Mouse (Mus musculus): Measurements from ENCODE around the gene Ap3d1.
A peak's percentile ranks its signal among the peaks of the same experiment; 100 is the strongest.

Ap3d1 gene

GRCm38 (mm10) chr10:80665016-80665380 is 77.1 kb downstream of the Ap3d1 start:
- DNase-seq = no peak

DNA sequence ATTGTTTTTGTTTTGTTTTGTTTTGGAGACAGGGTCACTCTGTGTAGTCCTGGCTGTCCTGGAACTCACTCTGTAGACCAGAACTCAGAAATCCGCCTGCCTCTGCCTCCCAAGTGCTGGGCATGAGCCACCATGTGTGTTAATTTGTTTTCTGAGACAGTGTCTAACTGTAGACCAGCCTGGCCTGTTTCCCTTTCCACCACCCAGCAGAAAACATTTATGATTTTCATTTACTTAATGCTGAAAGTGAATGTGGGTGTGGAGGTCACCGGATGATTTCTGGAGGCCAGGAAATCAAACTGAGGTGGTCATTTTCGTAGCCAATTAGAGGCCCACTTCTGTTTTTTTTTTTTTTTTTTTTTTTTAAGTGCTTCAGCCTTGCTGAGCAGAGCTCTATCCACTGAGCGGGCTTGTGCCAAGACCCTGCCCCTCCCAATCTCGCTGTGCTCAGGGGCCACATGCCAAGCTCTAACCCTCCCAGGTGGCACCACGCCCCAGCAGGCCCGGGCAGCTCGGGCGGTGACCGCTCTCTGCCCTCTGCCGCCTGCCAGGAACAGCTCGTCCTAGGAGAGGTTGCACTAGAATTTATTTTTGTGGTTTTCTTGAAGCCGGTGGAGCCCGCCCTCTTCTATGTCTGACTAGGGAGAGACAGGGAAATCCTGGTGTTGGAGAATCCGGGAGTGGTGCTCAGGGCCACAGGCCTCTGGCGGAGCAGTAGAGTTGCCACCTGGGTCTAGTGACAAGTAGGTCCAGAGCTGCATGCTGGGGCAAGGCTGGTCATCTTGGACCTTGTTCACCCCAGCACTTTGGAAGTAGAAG is 77.7 kb downstream of the Ap3d1 start:
- peak; percentile 73 for DNase-seq

DNA sequence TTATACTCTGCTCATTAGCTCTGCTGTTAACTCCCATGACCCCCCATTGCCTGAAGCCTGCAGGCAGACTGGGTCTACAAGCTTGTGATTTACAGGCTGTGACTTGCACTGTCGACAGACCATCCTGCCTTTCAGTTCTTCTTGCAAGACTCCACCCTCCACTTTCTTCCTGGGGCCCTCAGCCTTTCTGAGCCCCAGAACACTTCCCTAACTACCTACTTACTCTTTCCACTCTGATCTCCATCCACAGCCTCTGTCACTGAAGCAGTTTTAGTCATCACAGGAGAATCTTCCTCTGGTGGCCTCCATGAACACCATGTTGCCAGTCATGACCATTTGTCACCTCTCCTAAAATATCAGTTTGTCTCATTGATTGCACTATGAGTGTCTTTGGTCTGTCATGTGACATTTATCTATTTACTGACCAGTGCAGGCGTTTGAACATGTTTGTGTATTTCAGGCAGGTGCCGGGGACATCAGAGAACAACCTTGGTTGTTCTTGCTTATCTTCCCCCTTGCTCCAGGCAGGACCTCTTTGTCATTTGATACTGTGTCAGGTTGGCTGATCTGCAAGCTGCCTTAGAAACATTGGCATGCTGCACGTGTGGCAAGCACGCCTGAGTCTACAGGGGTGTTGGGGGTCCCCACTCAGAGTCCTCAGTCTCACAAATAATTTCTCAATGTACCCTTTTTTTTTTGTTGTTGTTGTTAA is 78.4 kb downstream of the Ap3d1 start:
- DNase-seq = no peak

DNA sequence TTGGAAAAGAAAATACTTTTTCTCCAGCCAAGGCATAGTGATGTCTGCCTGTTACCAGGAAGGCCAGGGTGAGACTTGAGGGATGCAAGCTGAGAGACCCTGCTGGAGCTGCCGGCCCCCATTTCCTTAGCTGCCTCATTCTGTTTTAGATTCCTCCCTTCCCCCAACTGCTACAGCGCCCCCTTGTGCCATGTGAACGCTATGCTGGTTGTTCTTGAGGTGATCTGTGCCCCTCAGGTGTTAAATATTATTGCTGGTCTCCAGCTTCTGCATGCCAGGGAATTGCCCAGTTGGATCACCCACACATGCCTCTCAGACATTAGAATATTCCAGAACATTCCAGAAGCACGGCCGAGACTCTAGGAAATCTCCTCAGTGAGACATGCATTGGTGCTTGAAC is 80.9 kb downstream of the Ap3d1 start:
- DNase-seq = no peak

- DNase-seq = peak; percentile 68
Measured at GRCm38 (mm10) chr10:80659213-80659612, 82.9 kb downstream of the Ap3d1 start.

- no peak for DNase-seq
Measured at GRCm38 (mm10) chr10:80658841-80659202, 83.2 kb downstream of the Ap3d1 start.

GRCm38 (mm10) chr10:80658194-80658840 is 83.7 kb downstream of the Ap3d1 start:
- DNase-seq = no peak

Measured in cerebellum, adult 11 months (tissue).